Mouse (Mus musculus) ES-Bruce4 (cell line): ENCODE data around the gene Prss22.

ENCODE experiments used
- CTCF ChIP-seq: IDR thresholded peaks from one replicate; pipeline ENCODE4 v1.8.1; 2011; ENCODE audit warnings: low read depth, low read length
- POLR2A ChIP-seq: IDR thresholded peaks from one replicate; pipeline ENCODE4 v1.8.1; 2011; ENCODE audit warnings: low read length; ENCODE audit not compliant: insufficient read depth

GRCm38 (mm10) chr17:24012921-24013320 lies 15.0 kb upstream of the Prss22 start:
- TF ChIP-seq CTCF = no peak
- no peak for TF ChIP-seq POLR2A
